Mouse (Mus musculus) forebrain, embryonic 16.5 days (tissue): ENCODE data around the gene Lrch1. TPM values are rescaled to one million over a fixed set of nuclear protein-coding genes. Genes with fewer than 3 reads are reported as not detected.

Experiments used
- ATAC-seq: fragments of 200-750 bp; cut with Nextera tagmentation; 2 replicates; pipeline ENCODE4 v1.8.0; 2017; ENCODE audit warnings: mild to moderate bottlenecking, moderate library complexity
- H3K27ac ChIP-seq: fragments of 300-500 bp; sonication (generic); 2 replicates; pipeline ENCODE4 v1.5.1; 2014; ENCODE audit warnings: low read length, control low read depth
- H3K27me3 ChIP-seq: fragments of 300-500 bp; sonication (generic); replicated peaks from 2 replicates; pipeline ENCODE4 v1.6.1; 2014; ENCODE audit warnings: low read length; ENCODE audit not compliant: control insufficient read depth, insufficient read depth
- H3K36me3 ChIP-seq: fragments of 300-500 bp; sonication (generic); 2 replicates; pipeline ENCODE4 v1.6.1; 2014; ENCODE audit not compliant: control insufficient read depth, insufficient read depth
- H3K4me1 ChIP-seq: fragments of 300-500 bp; sonication (generic); replicated peaks from 2 replicates; pipeline ENCODE4 v1.6.1; 2014; ENCODE audit warnings: low read length; ENCODE audit not compliant: control insufficient read depth, insufficient read depth
- H3K4me2 ChIP-seq: fragments of 300-500 bp; sonication (generic); 2 replicates; pipeline ENCODE4 v1.6.1; 2014; ENCODE audit warnings: mild to moderate bottlenecking, low read length, control low read depth
- H3K4me3 ChIP-seq: fragments of 300-500 bp; sonication (generic); replicated peaks from 2 replicates; pipeline ENCODE4 v1.5.1; 2014; ENCODE audit warnings: mild to moderate bottlenecking, low read length, control low read depth
- H3K9ac ChIP-seq: fragments of 300-500 bp; sonication (generic); replicated peaks from 2 replicates; pipeline ENCODE4 v1.6.1; 2014; ENCODE audit warnings: low read depth, low read length, control low read depth
- H3K9me3 ChIP-seq: fragments of 300-500 bp; sonication (generic); 2 replicates; pipeline ENCODE4 v1.6.1; 2016; ENCODE audit warnings: low read length; ENCODE audit not compliant: control insufficient read depth
- WGBS: fragments of 180-500 bp; shearing (Covaris S2); extraction: QIAGEN DNeasy Blood & Tissue Kit; methylation state at CpG from one replicate; pipeline ENCODE4 v1.1.7; 2014; 5-methylcytosine and 5-hydroxymethylcytosine counted together
- polyA plus RNA-seq: library from polyadenylated mRNA; unstranded; fragments of >200 nt; fragmentation: Nextera tagmentation; extraction: Ambion mirVana; gene quantifications from 2 replicates; pipeline ENCODE4 v1.2.1, GENCODE M21; 2015

Lrch1 gene
- polyA plus RNA-seq, 1 experiment from 2014 or later = 12.5 TPM

- Histone ChIP-seq H3K4me3 (no peak overlapping the region), H3K9me3 (no peaks in the 10 kb centered on the region), H3K4me2 (no peak overlapping the region), H3K4me1 (peaks cover 8% of the 10 kb centered on the region), H3K9ac (no peak overlapping the region), H3K27me3 (no peaks in the 10 kb centered on the region), H3K36me3 (no peaks in the 10 kb centered on the region), H3K27ac (no peak overlapping the region)
- WGBS = 78% methylated on average over 2 of the region's 2 CpGs
- ATAC-seq = no peak
These were observed 106.0 kb downstream of the Lrch1 start for GRCm38 (mm10) chr14:74841708-74842107.

- ATAC-seq = no peak
- Histone ChIP-seq H3K9ac (no peak overlapping the region), H3K4me2 (no peak overlapping the region), H3K36me3 (no peaks in the 10 kb centered on the region), H3K27me3 (no peaks in the 10 kb centered on the region), H3K4me3 (no peak overlapping the region), H3K4me1 (peaks cover 4% of the 10 kb centered on the region), H3K9me3 (no peaks in the 10 kb centered on the region), H3K27ac (no peak overlapping the region)
- WGBS = 71% methylated on average over 3 of the region's 3 CpGs
These were observed 106.4 kb downstream of the Lrch1 start for GRCm38 (mm10) chr14:74841297-74841696.

- 59% methylated on average over 3 of the region's 3 CpGs for WGBS
- no peak for ATAC-seq
These were observed 106.9 kb downstream of the Lrch1 start for GRCm38 (mm10) chr14:74840820-74841219.

GRCm38 (mm10) chr14:74840328-74840727 lies 107.3 kb downstream of the Lrch1 start:
- H3K27ac ChIP-seq = no peak overlapping the region
- no peak overlapping the region for H3K4me3 ChIP-seq
- 80% methylated on average over 2 of the region's 2 CpGs for WGBS
- ATAC-seq = no peak
- no peaks in the 10 kb centered on the region for H3K36me3 ChIP-seq
- H3K4me2 ChIP-seq = no peak overlapping the region
- no peaks in the 10 kb centered on the region for H3K27me3 ChIP-seq
- H3K9ac ChIP-seq = no peak overlapping the region
- no peaks in the 10 kb centered on the region for H3K4me1 ChIP-seq
- no peaks in the 10 kb centered on the region for H3K9me3 ChIP-seq

More at GRCm38 (mm10) chr14:74840820-74841219, 106.9 kb downstream of the Lrch1 start:
- H3K4me2 ChIP-seq = no peak overlapping the region
- no peaks in the 10 kb centered on the region for H3K9me3 ChIP-seq
- H3K27ac ChIP-seq = no peak overlapping the region
- H3K4me1 ChIP-seq = peaks cover 4% of the 10 kb centered on the region
- H3K4me3 ChIP-seq = no peak overlapping the region
- no peaks in the 10 kb centered on the region for H3K36me3 ChIP-seq
- H3K27me3 ChIP-seq = no peaks in the 10 kb centered on the region
- no peak overlapping the region for H3K9ac ChIP-seq

GRCm38 (mm10) chr14:74838816-74839215 lies 108.9 kb downstream of the Lrch1 start:
- Histone ChIP-seq H3K27me3 (no peaks in the 10 kb centered on the region), H3K36me3 (no peaks in the 10 kb centered on the region), H3K4me1 (no peaks in the 10 kb centered on the region), H3K9me3 (no peaks in the 10 kb centered on the region), H3K4me2 (no peak overlapping the region), H3K9ac (no peak overlapping the region), H3K27ac (no peak overlapping the region), H3K4me3 (no peak overlapping the region)
- WGBS = 83% methylated on average over 7 of the region's 7 CpGs
- ATAC-seq = no peak

- no peak for ATAC-seq
- no peak overlapping the region for H3K27ac ChIP-seq
- WGBS = 58% methylated on average over 1 of the region's 1 CpGs
These were observed 112.7 kb downstream of the Lrch1 start for GRCm38 (mm10) chr14:74835010-74835409.

GRCm38 (mm10) chr14:74834215-74834614 lies 113.5 kb downstream of the Lrch1 start:
- no peaks in the 10 kb centered on the region for H3K9me3 ChIP-seq
- no peaks in the 10 kb centered on the region for H3K36me3 ChIP-seq
- no peaks in the 10 kb centered on the region for H3K27me3 ChIP-seq
- H3K4me3 ChIP-seq = no peak overlapping the region
- H3K9ac ChIP-seq = no peak overlapping the region
- H3K4me1 ChIP-seq = no peaks in the 10 kb centered on the region
- no peak for ATAC-seq
- 95% methylated on average over 1 of the region's 1 CpGs for WGBS
- no peak overlapping the region for H3K27ac ChIP-seq
- no peak overlapping the region for H3K4me2 ChIP-seq

More at GRCm38 (mm10) chr14:74835010-74835409, 112.7 kb downstream of the Lrch1 start:
- no peak overlapping the region for H3K9ac ChIP-seq
- H3K4me3 ChIP-seq = no peak overlapping the region
- H3K27me3 ChIP-seq = no peaks in the 10 kb centered on the region
- H3K36me3 ChIP-seq = no peaks in the 10 kb centered on the region
- no peak overlapping the region for H3K4me2 ChIP-seq
- no peaks in the 10 kb centered on the region for H3K9me3 ChIP-seq
- no peaks in the 10 kb centered on the region for H3K4me1 ChIP-seq

- no peak overlapping the region for H3K4me2 ChIP-seq
- ATAC-seq = no peak
- no peaks in the 10 kb centered on the region for H3K4me1 ChIP-seq
- H3K36me3 ChIP-seq = no peaks in the 10 kb centered on the region
- no peaks in the 10 kb centered on the region for H3K27me3 ChIP-seq
- H3K9me3 ChIP-seq = no peaks in the 10 kb centered on the region
- H3K27ac ChIP-seq = no peak overlapping the region
- no peak overlapping the region for H3K4me3 ChIP-seq
- 92% methylated on average over 5 of the region's 5 CpGs for WGBS
- no peak overlapping the region for H3K9ac ChIP-seq
These were observed 116.0 kb downstream of the Lrch1 start for GRCm38 (mm10) chr14:74831653-74832052.

GRCm38 (mm10) chr14:74831050-74831449 lies 116.6 kb downstream of the Lrch1 start:
- no peak overlapping the region for H3K4me3 ChIP-seq
- no peaks in the 10 kb centered on the region for H3K27me3 ChIP-seq
- H3K9ac ChIP-seq = no peak overlapping the region
- no peak overlapping the region for H3K27ac ChIP-seq
- H3K4me2 ChIP-seq = no peak overlapping the region
- H3K4me1 ChIP-seq = no peaks in the 10 kb centered on the region
- 83% methylated on average over 5 of the region's 5 CpGs for WGBS
- no peaks in the 10 kb centered on the region for H3K36me3 ChIP-seq
- H3K9me3 ChIP-seq = no peaks in the 10 kb centered on the region
- no peak for ATAC-seq

- Histone ChIP-seq H3K4me2 (no peak overlapping the region), H3K27ac (no peak overlapping the region), H3K4me3 (no peak overlapping the region), H3K27me3 (no peaks in the 10 kb centered on the region), H3K9me3 (no peaks in the 10 kb centered on the region), H3K36me3 (no peaks in the 10 kb centered on the region), H3K9ac (no peak overlapping the region), H3K4me1 (no peaks in the 10 kb centered on the region)
- no peak for ATAC-seq
- WGBS = 78% methylated on average over 2 of the region's 2 CpGs
These were observed 117.1 kb downstream of the Lrch1 start for GRCm38 (mm10) chr14:74830591-74830990.
